Mouse (Mus musculus) ES-CJ7 (cell line): ENCODE results near the gene Acsbg2.
"Not testable (repeated sequence)": the region's sequence is repeated elsewhere in the genome, so short reads cannot be mapped to it uniquely, and the experiment has no call there.

Experiments
- DNase-seq: peaks from one replicate; pipeline ENCODE4 v3.0.0; 2011; ENCODE audit warnings: low read depth, low spot score

Gene Acsbg2

DNA sequence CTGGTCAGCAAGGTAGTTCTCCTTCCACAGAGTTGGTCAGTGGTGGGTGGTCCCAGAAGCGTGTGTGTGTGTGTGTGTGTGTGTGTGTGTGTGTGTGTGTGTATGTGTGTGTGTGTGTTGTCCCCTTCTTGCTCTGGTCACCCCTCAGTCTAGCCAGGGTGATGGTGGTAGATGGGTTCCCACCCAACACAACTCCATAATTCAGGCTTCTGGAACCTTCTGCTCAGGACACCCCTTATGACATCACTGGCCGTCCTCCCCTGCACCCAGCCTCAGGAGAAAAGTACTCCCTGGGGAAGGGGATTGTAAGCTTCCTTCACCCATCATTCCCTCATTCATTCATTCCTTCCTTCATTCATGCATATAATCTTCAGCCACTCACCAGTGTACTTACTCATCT, at the start of gene Acsbg2:
Acsbg2 (minus strand) TSS at position 211 of the 400 bp plus-strand sequence.
- no peak for DNase-seq

- DNase-seq = no peak
Observed at GRCm38 (mm10) chr17:56919725-56920124, 45.5 kb upstream of the Acsbg2 start.

- DNase-seq = no peak
Observed at GRCm38 (mm10) chr17:56917166-56917565, 42.9 kb upstream of the Acsbg2 start.

DNA sequence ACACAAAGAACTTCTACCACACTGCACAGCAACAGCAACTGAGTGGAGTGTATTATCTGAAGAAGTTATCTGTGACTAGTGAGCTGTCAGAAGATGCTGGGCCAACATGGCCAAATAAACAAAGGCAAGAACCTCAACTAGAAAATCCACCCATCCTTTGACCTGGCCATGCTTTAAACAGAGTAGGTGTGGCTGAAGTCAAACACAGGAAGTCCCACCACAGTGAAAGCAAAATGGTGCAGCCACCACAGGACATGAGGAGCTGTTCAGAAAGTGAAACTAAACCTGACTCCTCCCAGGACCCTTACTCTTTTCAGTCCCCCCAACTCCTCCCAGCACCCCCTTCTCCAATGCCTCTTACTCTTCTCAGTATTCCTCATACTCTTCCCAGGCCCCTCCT, 39.2 kb upstream of the Acsbg2 start:
- no peak for DNase-seq

GRCm38 (mm10) chr17:56913023-56913422, 38.8 kb upstream of the Acsbg2 start:
- DNase-seq = no peak

DNA sequence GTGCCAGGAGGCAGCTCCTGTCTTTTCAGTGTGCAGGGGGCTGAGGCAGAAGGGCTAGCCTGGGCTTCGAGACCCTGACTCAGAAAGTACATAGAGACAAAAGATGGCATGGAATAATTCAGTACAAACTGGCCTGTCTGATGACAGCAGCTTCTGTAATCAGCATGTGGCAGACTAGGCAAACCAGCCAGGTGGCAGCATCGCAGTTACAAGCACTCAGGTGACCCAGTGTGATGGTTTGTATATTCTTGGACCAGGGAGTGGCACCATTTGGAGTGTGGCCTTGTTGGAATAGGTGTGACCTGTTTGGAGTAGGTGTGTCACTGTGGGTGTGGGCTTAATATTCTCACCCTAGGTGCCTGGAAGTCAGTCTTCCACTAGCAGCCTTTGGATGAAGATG, 35.5 kb upstream of the Acsbg2 start:
- DNase-seq = not testable (repeated sequence)

- no peak for DNase-seq
Observed at GRCm38 (mm10) chr17:56907887-56908286, 33.6 kb upstream of the Acsbg2 start.

DNA sequence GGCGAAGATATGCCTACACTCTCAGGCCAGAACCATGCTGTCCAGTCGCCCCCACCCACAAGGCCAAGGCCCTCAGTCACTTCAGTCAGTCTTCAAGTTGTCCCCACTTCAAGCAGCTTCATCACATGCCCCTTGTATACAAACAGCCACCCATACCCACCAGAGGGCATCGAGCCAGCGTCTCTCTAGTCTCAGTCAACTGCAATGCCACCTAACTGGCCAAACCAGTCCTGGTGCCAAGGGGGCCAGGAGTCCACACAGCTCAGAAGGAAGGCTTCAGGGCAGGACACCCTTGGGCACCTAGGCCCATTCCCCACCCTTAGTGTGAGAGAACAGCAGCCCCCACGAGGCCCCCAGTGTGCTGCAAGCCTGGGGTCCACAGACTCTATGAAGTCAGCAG, 32.8 kb upstream of the Acsbg2 start:
- no peak for DNase-seq

GRCm38 (mm10) chr17:56906166-56906565, 31.9 kb upstream of the Acsbg2 start:
- no peak for DNase-seq

GRCm38 (mm10) chr17:56902698-56903097, 28.5 kb upstream of the Acsbg2 start:
- no peak for DNase-seq

DNA sequence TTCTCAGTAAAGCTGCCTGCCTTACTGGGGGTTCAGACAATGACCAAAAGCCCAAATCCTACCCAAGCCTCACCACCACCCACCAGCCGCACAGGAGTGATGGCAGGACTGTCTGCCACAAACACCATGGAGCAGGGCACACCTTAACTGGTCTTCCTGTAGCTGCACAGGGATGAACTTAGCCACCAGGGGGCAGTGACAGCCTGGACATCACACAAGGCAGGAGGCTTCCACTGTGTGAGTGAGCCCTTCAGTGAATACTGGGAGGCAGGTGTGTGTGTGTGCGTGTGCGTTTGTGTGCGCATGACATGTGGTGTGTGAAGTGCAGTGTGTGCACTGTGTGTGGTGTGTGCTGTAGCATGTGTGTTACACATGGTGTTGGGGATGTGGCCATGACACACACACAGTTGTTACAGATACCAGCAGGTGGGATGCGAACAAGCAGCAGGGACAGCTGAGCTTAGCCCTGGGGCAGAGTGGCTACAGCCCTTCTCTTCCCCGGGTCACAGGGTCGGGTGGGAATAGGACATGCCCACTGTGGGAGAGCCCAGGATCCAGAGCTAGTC, 23.5 kb upstream of the Acsbg2 start:
- DNase-seq = peak; percentile 87

DNA sequence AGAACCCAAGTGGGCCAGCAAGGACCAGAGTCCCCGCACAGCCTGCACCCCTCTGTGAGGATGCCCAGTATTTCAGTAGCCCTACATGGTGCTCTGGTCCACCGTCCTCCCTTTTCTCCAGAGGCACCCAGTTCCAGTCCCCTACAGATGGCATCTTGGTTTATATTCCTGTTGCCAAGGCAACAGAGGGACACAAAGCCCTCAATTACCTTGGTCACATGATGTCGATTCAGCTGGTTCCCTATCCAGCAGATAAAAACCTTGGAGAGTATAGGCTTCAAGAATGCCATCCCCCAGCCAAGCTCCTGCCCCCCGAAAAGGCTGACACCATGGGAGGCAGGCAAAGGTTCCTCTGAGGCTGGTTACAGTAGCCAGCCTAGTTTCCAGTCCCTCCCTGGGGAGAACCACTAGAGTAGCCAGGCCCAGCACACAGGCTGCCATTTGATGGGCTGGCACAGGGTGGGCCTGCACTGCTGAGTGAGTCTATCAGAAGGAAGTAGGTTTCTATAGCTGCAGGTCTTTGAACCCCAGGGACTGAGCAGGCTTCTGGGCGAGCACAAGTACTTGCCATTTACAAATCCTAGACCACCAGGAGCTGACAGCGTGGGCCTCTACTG, 22.4 kb upstream of the Acsbg2 start:
- no peak for DNase-seq

DNA sequence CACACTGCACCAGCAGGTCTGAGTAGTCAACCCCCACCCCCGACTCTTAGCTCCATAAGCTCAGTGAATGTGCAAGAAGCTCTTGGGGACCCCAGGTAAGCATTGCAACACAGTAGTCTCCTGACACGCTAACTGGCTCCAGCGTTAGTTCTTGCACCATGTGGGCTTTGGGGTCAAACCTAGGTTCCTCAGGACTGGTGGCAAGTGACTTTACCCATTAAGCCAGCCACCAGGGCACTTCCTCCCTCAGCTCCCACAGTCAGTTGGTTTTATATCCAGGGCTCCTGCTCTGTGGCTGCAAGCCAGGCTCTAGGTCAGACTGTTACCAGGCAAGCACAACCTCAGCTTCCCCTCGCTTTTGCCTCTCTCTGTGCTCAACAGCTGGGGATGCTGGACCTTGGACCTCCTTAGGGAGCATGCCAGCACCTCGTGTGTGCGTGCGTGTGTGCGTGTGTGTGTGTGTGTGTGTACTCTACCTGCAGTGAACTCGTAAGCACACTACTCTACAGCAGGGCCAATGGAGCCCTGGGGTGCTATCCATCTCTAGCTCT, 21.2 kb upstream of the Acsbg2 start:
- no peak for DNase-seq

DNA sequence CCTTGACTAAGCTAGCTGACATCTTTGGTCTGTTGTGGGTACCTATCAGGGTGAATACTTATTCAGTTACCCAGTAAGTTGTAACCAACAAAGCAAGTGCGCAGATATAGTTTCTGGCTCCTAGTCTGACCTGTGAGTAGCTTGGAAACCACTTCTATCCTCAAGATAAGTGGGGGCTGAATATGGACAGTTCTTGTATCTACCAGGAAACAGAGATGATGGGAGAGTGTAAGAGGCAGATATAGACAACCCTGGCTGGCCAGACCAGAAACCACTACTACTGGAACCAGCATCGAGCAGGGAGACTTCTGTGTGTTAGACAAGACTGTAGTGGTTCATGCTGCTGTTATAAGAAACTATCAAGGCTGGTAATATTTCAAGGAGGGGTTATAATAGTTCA, 15.8 kb upstream of the Acsbg2 start:
- DNase-seq = no peak

- peak; percentile 78 for DNase-seq
Observed at GRCm38 (mm10) chr17:56888050-56888449, 13.8 kb upstream of the Acsbg2 start.

GRCm38 (mm10) chr17:56884809-56885208, 10.6 kb upstream of the Acsbg2 start:
- DNase-seq = peak; percentile 60

- DNase-seq = peak; percentile 33
Observed at GRCm38 (mm10) chr17:56884331-56884730, 10.1 kb upstream of the Acsbg2 start.

- DNase-seq = peak; percentile 89
Observed at GRCm38 (mm10) chr17:56883612-56884011, 9.4 kb upstream of the Acsbg2 start.

- peak; percentile 81 for DNase-seq
Observed at GRCm38 (mm10) chr17:56877426-56877825, 3.2 kb upstream of the Acsbg2 start.

DNA sequence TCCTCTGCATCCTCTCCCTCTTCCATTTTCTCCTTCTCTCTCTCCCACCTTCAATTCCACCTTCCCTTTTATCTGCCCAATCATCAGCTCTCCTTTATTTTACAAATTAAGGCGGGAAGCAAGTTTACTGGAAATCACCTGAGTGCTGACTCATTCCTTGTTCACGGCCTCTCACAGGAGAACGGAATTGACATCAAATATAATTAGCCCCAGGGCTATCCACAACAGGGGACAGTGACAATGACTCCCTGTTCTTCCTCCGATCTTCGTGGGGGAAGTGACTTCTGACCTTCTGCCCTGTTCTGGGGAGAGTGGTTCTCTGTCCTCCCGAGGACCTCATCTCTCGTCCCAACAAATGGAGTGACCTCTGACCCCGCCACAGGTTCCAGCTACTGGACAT, 2.7 kb upstream of the Acsbg2 start:
- peak; percentile 80 for DNase-seq

DNA sequence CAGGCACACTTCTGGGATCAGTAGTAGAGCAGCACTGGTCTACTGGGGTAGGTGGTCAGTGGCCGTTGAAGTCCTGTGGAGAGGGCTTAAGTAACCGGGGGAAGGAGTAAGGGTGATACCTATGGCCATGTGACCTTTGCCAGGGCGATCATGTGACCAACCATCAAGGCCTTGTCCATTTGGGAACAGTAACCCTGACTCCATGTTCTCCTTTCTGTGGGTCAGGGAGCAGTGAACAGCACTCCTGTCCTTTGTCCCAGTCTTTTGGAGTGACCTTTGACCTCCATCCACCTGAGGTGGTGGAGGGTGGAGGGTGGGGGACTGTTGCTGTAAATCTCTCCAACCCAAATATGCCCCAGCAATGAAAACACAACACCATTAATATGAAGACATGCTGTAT, 2.2 kb upstream of the Acsbg2 start:
- peak; percentile 73 for DNase-seq

- no peak for DNase-seq
Observed at GRCm38 (mm10) chr17:56874936-56875651, 847 bp upstream of the Acsbg2 start, which contains the start of gene 1700061G19Rik. TSS of gene 1700061G19Rik (plus strand) at chr17:56875477.

- no peak for DNase-seq
Observed at GRCm38 (mm10) chr17:56872512-56872911, 1.7 kb downstream of the Acsbg2 start.
